Mouse (Mus musculus) layer of hippocampus, postnatal 14 days (tissue): ENCODE measurements at regions not wholly inside any gene's neighbourhood (a gene's known extent, or its start where the extent isn't known, plus 50 kb on each side); places are given as distances from the start of the nearest gene placed in this dataset.
"Not testable (repeated sequence)": the region's sequence is repeated elsewhere in the genome, so short reads cannot be mapped to it uniquely, and the experiment has no call there.

Source experiments
- DNase-seq, 2 experiments: peaks; one replicate each; pipeline ENCODE4 v3.0.0; 2021 to 2022; ENCODE audit warnings: low spot score in 2 of 2, mixed read lengths in 1 of 2

- DNase-seq: no peak
Observed at GRCm38 (mm10) chr9:41914611-41915010, 209.5 kb downstream of the Sorl1 start.

DNA sequence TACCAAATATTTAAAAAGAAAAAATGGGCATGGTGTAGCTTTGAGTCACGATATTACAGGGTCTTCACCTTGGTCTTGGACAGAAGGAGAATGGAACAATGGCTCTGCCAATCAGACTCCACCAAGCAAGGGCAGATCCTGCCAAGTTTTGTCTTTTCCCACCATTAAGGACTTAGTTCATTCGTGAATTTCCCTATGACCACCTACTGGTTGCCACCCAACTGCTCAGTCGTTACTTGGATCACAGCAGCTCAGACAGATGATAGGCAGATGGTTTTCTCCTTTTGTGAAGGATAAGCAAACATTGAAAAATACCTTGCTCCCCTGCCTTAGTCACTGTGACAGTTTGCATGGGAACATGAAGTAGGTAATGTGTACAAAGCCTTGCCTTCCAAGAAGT lies 210.2 kb downstream of the Sorl1 start:
- no peak for DNase-seq

DNA sequence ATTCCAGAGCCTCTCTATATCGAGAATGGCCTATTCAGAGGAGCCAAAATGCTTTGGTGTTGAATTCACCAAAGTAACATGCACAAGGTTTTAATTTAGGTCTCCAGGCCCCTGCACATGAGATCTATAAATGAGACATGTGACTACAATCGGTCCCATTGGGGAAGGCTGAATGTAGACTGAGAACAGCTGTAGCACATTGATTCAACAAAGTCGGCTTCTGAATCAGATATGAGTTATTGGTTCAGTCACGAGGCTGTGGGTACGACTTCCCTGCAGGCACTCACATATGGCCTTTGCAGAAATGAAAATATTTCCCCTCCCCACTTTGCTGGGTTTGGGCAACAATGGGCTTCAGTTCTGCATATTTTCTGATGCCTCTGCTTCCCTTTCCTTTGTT lies 211.6 kb downstream of the Sorl1 start:
- no peak for DNase-seq

DNA sequence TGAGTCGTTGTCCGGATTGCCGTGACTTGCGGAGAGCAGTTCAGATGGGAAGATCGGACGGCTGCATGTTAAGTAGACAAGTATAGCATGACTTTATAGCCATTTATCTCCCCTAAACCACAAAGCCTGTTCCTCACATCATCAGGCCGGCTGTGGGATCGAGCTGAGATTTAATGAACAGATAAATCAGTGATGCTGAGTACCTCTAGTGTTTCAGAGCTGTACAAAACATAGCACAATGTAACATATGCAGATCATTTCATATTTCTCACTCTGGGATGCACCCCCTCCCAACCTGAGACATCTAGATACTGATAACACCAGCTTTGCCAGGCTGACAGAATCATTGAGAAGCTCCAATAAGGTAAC lies 223.5 kb downstream of the Sorl1 start:
- no peak for DNase-seq

DNA sequence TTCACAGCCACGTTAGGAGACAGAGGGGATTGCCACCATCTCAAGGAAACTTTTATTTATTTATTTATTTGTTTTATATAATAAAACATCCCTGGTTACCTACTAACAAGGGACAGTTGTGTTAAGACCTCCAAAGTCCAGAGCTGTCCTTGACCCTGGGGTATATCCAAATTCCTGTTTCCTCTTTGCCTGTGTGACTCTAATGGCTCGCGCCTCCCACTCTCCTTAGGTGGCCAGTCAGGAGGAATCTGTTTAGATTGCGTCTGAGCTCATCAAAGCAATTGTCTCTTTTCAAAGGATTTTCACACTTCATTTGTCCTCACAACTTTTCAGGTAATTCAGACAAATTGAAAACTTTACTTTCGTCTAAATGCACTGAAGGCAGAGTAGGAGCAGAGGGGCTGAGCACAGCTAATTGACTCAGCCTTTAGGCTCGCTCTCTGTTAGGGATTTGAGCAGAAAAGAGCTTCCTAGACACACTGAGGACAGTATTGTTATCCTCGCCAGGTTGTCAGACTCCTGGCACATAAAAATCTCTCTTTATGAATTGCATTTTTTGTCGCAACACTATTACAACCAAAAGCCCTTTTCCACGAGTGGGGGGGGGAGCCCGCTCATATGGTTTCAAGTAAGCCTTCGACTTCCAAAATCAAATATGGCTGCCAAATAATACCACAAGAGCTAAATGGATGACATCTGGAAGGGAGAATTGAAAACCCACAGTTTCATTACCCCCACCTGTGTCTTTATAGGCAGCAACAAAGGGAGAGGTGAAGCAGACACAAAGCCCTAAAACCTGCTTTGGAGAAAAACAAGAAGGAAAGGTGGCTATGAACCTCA lies 224.1 kb downstream of the Sorl1 start:
- DNase-seq: no peak

GRCm38 (mm10) chr9:41895106-41895505 lies 229.0 kb downstream of the Sorl1 start:
- no peak for DNase-seq

- DNase-seq: no peak
Observed at GRCm38 (mm10) chr9:41892841-41893240, 231.3 kb downstream of the Sorl1 start.

DNA sequence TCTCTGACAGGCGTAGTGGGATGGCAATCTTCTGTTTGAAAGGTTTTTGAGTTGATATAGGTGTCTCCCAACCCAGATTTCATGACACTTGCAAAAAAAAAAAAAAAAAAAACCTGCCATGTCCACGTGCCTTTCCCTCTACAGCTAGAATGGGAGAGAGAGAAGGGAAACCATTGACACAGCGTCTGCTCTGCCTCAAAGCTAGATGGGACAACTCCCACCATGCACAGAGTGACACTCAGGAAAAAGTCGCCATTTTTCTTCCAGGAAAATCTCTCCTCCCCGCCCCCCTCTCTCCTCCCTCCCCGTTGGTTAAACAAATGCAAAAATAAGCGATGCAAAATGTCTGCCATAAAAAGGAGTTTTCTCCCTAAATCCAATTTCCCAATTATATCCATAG lies 232.9 kb downstream of the Sorl1 start:
- no peak for DNase-seq

DNA sequence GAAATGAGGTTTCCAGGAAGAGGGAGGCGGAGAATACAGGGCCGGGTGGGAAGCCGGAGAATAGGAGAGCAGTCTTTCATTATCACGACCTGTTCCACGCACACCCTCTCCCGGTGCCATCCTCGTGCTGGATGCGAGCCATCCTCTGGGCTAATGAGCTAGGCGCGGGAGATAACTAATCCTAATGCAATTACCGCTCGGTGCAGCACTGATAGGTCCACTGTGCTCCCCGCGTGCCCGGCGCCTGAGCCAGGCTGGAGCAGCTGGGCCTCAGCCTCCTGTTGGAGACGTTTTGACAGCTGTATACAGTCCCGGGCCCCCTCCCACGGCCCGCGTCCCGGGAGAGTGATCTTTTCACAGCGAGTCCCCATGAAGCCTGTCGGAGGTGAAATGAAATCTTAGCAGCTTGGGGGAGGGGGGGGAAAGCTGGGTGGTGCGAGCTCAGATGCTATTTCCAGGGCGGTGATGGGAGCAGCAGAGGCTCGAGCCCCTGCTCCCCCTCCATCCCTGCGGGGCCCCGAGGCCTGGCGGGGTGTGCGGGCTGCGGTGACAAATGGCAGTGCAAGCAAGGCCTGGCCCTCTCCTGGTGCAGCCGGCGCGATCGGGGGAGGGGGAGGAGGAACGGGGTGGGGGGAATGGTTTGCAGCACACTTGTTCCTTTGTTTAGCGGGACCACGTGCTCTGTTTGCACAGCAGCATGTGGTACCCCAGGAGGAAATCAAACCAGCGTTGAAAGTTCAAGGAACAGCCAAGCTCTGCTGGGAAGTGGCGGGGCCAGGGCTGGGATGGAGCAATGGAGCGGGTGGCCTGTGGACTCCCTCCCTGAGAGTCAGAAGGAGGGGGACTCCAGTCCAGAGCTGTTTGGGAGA lies 233.6 kb downstream of the Sorl1 start:
- peak; percentile 70 to 75 for DNase-seq

- no peak for DNase-seq
Observed at GRCm38 (mm10) chr9:41889568-41890272, 234.4 kb downstream of the Sorl1 start.

DNA sequence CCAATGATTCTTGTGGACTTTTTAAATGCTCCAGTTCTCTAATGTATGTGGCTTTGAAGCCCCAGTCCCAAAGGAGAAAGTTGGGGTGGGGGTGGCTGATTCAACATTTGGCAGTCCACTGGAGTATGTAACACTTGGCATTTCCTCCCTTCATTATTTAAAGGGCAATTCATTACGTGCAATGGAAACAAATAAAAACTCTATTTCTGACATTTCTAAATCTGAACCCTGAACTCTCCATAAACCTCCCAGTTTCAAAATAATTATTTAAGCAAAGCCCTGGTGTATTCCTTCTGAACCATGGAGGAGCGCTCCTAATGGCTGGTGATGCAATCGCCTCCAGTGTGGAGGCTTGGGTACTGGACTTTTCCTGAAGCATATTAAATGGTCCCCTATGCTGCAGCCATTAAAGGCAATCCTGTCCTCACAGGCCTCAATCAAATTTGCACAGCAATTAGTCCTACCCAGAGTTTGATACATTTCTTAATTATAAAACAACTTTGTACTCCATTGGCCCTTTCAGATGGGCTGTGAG lies 235.4 kb downstream of the Sorl1 start:
- no peak for DNase-seq

- DNase-seq: not testable (repeated sequence)
Observed at GRCm38 (mm10) chr9:41886456-41886855, 237.6 kb downstream of the Sorl1 start.

GRCm38 (mm10) chr9:41880457-41880856 lies 243.6 kb downstream of the Sorl1 start:
- DNase-seq: no peak

- no peak for DNase-seq
Observed at GRCm38 (mm10) chr9:41879080-41879479, 245.0 kb downstream of the Sorl1 start.

GRCm38 (mm10) chr9:41861136-41861535 lies 263.0 kb downstream of the Sorl1 start:
- no peak for DNase-seq

DNA sequence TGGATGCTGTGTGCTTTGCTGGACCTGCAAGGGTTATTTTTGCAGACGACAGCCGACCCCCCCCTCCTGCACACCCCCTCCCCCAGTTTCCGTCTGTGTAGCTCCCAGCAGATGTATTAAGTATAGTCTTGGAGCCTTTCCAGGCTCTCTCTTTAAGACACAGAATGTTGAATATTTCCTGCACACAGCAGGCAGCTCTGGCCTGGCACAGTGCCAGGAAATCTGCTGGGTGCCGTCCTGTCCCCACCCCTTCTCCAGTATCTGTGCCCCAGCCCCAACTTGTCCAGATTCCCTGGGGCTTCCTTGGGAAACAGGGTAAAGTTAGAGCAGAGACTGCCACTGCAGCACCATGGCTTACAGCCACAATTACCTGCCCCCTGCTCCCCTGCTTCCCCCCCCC lies 263.4 kb downstream of the Sorl1 start:
- peak; percentile 42 to 43 for DNase-seq

DNA sequence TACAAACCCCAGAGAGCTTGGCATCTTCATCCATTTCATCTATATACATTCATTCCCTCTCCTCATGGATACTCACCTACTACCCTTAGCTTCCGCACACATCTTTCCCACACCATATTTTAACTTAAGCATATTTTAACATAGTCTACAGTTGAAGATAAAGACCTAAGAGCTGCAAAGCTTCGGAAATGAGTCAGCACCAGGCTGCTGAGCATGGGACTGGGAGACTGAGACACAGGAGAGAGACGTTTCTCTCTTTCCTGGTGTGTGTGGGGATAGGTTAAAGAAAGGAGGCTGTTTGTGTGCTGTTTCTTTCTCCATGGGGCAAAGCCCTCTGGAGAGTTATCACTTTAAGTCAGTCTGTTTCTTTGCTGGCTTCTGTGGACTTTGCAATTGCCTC lies 264.3 kb downstream of the Sorl1 start:
- no peak for DNase-seq

DNA sequence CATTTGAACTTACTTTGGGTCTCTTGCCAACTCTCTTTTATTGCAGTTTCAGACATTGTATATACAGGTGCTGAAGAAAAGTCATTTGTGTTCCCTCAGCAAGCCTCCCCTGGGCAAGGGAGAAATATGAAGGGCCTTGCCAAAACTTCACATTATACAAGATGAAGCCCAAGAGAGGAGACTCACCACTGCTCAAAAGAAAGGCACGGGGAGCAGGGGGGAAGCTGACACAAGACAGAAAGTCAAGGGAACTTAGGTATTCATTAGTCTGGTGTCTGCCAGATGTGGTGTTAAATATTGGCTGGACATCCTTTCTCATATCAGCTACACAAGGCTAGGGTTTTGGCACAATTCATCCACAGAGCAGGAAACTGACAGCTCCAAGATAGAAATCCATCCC lies 272.0 kb downstream of the Sorl1 start:
- DNase-seq: no peak

- DNase-seq: no peak
Observed at GRCm38 (mm10) chr9:41849628-41850326, 274.3 kb downstream of the Sorl1 start.

DNA sequence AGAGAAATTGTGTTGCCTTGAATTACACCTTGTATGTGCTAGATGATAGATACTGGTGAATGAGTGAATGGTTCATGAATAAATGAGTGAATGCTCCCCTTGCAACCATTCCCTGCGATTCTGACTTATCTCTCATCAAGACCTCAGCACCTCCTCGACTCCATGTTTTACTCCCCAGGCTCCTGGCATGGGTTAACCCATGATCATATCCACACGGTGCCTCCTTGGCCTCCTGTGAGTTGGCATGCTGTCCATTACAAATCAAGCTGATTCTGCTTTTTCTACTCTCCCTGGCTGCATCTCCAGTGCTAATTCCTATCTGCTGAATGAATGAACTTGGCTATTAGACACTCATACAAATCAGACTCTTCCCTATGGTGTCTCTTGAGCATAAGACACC lies 279.5 kb downstream of the Sorl1 start:
- DNase-seq: no peak
